Mouse (Mus musculus) urinary bladder, postnatal 36 days (tissue): ENCODE results near the gene Olfr1418.
"Not testable (repeated sequence)": the region's sequence is repeated elsewhere in the genome, so short reads cannot be mapped to it uniquely, and the experiment has no call there.

Experiments used
- DNase-seq, 2 experiments: peaks; one replicate each; pipeline ENCODE4 v3.0.0; 2022; ENCODE audit warnings: low spot score in 2 of 2, mixed read lengths in 1 of 2

The Olfr1418 gene

DNA sequence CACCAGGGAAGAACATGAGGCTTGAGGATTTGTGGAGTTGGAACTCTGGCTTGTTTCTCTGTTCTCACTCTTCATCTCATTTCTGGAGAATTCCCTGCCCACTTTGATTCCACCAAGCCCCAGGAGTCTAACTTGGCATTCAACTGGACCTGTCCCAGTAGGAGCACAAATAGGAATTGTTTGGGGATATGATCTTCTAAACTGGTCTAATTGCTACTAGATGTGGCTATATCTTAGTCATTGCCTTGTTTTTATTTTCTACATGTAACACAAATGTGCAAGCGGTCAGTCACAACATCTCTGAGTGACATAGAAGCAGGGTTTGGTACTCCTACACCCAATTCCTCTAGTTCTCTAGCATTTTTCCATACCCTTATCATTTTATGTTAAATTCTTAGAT is at the start of gene Olfr1418:
Gene Olfr1418, minus strand, starts transcription at position 101 of the 400 bp plus-strand sequence.
- no peak for DNase-seq

DNA sequence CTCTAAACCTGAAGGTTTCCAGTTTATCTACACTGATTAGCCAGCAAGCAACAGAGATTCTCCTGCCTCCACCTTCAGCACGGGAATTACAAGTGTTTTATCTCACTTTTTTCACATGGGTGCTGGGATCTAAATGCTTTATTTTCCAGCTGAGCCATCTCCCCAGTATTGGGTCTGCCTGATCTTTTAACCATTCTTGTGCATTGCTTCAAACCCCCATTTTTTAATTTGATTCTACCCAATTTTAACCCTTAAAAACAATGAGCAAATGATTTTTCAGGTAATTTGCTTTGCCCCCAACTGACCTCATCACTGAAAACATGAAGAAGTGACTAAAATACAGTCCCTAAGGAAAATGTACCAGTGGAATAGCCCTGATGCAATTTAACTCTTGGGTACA is 25.4 kb upstream of the Olfr1418 start, which contains the start of gene Olfr1420:
Gene Olfr1420, plus strand, starts transcription at position 301 of the 400 bp plus-strand sequence.
- no peak for DNase-seq

DNA sequence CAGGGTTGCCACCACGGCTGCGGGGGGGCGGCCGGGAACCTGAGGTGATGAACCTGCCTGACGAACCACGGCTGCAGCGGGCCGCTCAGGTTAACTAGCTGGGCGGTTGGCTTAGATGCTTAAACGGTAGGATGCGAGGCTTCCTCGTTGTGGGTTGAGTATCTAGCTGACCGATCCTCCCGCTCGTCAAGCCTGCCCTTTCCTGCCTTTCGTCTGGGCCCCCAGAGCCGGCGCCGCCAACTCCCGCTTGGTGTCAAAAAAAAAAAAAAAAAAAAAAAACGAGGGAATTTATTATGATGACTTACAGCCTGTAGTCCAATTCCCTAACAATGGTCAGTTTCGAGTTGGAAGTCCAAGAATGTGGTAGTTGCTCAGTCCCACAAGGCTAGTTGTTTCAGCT is 17.5 kb upstream of the Olfr1418 start:
- DNase-seq, result not testable (repeated sequence)

DNA sequence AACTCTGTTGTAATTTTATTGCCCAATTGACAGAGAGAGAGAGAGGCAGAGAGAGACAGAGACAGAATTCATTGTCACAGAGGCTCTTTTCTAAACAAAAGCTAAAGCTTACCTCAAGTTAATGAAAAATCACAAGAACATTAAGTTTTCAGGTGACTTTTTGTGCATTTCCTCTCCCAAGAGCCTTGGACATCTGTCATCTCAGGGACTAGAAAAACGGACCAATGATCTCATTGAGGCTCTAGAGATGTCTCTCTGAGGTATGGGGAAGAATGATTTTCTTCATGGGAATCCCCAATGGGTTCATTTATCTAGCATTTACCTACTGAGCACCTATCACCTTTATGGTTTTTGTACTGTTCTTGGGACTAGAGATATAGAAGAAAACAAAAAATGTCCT is 14.1 kb upstream of the Olfr1418 start, which contains the start of gene Olfr1419:
Gene Olfr1419, minus strand, starts transcription at position 101 of the 400 bp plus-strand sequence.
- no peak for DNase-seq

DNA sequence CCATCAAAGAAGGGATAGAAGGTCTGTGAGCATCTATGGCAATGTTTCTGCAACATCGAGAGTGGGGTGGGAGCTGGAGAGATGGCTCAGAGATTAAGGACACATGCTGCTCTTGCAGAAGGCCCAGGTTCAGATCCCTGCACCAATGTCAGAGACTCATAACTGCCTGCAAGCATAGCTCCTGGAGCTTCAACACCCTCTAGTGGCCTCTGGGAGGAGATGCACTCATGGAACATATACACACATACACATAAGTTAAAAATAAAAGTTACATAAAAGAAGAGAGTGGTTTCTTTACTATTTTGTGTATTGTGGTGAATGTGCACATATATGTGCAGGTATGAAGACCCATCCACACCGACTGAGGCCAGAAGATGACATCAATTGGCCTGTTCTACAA is 7.0 kb upstream of the Olfr1418 start:
- no peak for DNase-seq

DNA sequence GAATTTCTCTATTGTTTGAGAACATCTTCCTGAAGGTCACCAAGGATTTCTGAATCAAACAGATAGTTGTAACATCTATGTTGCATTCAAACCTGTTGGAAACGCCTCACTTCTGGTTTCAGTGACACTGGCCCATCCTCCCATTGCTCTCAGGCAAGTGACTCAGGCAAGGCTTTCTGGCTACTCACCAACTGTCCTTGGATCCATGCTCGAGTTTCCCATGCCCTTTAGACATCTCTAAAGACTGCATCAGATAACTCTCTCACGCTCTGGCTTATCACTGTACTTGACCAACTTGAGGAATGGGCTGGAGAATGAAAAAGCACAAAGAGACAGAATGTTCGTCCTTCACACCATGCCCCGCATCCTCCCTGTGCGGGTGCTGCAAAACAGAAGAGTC is 4.4 kb downstream of the Olfr1418 start:
- DNase-seq, result no peak

DNA sequence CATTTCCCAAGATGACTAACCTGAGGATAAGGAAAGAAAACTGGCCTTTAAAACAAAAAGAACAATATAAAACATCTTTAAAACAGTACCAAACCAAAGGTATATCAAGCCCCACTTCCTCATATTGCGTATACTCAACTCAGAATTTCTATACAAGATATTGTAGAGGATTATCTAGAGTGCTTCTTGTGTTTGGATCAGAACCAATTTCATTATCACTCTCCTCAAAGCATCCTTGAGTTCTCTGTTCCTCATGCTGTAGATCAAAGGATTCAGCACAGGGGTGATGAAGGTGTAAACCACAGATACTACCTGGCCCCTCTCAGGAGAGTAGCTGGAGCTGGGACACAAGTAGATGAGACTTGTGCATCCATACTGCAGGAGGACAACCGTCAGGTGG is 6.0 kb downstream of the Olfr1418 start:
- DNase-seq, result no peak

DNA sequence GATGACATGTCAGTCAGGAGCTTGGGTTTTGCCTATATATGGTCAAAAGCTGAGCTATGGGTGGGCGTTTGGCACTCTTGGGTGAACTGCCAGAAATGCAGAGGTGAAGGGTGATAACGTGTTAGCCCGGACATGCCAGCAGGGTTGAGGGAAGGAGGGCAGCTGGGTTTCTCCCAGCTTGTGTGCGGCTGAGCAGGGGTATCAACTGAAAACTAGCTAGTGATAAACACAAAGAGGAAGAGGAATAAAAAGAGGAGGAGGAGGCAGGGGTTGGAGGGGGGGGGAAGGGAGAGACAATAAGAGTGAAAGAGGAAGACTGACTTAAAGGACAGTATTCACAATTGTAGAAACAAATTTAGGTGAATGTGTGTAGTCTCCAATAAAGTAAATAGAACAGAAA is 8.2 kb downstream of the Olfr1418 start:
- DNase-seq, result no peak

DNA sequence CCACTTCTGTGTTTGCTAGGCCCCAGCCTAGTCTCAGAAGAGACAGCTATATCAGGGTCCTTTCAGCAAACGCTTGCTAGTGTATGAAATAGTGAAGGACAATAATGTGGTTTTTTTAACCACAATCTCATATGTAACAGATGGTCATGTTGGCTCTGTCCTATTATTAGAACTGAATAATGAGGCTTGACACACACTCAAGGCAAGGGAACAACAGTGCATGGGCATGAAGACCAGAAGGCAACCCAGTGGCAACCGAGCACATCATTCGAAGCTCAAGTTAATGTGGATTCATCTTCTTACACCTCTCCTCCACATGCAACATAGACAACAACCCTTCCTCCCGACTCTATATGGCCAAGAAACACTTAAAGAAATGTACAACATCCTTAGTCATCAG is 14.5 kb downstream of the Olfr1418 start:
- DNase-seq, result no peak

DNA sequence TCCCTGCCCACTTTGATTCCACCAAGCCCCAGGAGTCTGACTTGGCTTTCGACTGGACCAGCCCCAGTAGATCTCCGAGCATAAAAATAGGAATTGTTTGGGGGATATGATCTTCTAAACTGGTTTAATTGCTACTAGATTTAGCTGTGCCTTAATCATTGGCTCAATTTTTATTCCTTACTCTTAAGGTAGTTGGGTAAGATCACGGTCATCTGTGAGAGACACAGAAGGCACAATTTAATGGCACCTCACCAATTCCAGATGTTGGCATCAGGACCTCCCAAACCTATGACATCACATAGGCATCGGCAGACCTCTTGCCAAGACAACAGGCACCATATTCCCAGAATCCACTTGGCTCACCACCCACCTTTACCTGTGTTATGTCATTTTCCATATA is 21.7 kb downstream of the Olfr1418 start, which contains the start of gene Olfr1417:
Gene Olfr1417, minus strand, starts transcription at position 101 of the 400 bp plus-strand sequence.
- no peak for DNase-seq

DNA sequence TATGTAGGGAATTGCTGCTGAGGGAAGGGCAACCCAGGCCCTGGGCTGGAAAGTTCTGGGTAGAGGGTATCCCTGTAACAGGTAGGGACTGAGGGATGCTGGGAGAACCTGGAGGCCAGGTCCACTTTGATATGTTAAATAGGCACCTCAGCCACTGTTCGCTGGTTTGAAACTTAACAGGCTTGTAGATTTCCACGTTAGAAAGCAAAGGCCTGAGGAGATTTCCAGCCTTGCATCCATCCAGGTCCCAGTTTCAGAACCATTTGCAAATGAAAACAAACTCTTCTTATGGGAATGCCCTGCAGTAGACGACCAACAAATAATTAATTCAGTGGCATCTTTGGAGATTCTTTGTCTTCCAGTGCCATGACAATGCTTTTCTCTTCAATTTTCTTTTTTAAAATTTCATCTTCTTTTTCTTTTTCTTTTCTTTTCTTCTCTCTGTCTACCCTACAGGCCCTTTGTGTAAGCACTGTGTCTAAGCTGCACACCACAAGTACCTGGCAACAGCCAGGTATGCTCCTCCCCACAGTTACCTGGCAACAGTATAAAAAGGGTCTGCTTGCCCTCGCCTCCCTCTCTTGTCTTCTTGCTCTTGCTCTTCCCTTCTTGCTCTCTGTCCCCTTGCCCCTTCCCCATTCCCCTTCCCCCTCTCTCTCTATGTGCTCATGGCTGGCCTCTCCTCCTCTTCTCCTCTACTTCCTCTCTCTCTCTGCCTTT is 37.4 kb downstream of the Olfr1418 start:
- no peak for DNase-seq

DNA sequence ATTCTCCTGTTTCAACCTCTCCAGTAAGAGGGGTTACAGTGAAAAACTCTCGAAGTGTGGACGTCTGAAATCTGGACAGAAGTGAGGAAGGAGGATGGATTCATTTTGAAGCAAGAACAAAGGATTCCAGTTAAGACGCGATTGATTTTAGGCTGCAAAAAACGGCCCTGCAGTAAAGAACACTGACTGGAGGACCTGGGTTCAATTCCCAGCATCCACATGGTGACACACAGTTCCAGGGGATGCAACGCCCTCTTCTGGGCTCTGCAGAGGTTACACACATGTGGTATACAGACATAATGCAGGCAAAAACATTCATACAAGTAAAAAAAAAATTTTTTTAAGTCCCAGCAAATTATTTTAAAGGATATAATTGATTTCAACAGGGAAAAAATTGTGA is 40.7 kb downstream of the Olfr1418 start:
- DNase-seq, result no peak

DNA sequence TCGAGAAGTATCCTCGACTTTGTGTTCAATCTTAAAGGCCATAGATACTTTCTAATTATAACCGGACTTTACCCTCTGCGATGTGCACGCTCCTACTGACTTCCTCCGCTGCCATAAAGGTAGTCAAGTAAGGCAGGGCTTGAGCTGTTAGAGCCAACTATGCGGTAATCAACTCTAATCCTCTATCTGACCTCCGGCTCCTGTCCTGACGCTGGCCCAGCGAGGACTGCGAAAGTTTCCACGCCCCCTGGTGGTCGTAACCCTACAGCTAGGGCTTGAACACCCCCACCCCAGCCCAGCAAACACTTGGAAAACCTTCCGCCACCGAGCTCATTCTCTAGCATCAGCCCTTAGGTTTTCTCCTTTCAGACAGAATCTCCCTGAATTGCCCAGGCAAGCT is 41.1 kb downstream of the Olfr1418 start:
- DNase-seq, result peak; percentile 65 to 74

DNA sequence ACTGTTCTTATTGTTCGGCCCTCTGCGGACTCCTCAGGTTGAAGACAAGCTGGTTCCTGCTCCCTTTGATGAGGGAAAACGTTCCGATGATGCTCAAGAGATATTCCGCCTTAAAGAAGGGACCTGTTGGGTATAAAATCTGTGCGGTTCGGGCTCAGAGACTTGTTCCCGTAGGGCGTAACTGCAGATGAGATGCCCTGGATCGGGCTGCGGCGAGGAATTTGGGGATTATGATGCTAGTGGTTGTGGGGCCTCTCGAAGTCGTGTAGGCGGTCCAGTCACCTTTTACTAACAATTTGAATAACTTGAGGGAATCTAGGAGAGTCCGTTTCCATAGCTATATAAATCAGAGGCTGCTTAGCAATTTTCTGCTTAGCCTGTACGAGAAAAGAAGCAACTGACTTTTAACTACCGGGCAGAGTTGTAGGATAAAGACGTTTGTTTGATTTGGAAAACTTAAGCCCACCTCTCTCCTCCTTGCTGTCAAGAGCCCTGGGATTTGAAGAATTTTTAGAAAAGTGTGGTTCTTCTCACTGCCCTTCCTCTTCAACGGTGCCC is 41.6 kb downstream of the Olfr1418 start, which contains the start of gene Stx3:
Gene Stx3, minus strand, starts transcription at position 261 of the 558 bp plus-strand sequence.
- DNase-seq, result no peak

DNA sequence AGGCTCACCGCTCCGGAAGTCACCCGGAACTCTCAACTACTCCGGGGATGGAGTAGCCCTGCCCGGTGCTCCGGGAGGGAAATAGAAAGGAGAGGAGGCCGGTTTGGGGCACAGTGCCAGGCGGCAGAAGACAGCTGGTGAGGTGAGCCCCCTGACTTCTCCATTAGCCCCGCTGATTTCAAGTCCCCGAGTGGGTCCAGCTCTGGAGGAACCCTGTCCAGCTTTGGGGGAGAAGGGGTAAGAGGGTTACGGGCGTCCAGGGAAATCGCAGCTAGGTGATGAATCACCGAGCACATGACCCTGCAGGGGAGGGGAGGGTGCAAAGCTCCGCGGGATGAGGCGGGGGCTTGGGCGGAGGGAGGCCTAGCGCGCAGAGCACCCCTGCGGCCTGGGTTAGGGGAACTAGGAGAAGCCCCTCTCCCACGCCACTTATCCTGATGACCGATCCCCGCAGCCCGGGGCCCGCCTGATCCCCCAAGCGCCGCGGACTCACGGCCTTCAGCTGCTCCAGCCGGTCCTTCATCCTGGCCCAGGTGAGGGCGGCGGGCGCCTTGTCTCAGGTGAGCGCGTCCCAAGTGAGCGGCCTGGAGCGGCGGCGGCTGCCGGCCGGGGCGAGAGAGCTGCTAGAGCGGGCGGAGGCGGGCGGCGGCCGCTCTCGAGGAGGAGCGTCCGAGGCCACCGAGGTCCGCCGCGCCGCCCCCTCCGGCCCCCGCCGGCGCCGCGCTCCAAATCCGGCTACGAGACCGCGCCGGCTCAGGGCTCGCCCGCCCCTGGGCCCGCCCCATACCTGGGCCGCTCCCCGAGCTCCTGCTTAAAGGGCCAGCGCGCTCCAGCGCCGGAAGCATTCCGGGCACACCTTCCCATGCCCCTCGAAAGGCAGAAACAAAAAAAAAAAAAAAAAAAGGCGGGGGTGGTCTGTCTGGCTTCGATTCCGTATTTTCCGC is 42.4 kb downstream of the Olfr1418 start:
- peak; percentile 60 to 71 for DNase-seq

DNA sequence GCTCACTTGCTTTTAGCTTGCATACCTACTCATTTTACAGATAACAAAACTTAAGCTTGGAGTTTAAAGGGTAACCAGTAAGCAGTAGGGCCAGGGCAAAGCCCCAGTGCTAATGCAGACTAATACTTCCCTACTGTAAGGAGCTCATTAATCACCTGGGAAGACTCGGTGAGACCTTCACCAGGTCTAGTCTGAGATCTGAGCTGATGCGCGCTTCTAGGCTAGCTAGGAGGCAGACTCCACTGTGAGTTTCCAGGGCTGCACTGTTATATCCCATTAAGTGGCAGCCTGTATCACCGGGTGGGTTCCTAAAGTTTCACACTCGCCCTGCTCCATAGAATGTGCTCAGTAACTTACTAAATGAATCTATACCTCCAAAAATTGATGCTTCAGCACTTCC is 43.3 kb downstream of the Olfr1418 start:
- DNase-seq, result no peak

DNA sequence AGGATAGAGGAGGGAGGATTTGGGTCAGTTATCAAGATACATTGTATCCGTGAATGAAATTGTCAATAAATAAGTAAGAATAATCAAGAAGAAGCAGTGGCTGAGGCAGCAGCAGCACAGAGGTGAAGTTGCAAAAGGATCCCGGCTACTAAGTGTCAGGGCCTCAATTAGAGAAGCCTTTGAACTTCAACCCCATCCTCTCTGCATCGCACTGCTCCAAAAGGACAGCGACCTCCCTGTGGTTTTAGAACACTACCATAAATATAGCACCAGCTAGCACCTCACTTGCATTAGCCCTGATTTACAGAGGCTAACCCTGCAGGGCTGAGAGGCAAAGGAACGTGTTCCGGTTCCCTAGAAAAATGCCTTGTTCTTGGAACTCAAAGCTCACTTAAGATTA is 44.2 kb downstream of the Olfr1418 start:
- DNase-seq, result no peak

DNA sequence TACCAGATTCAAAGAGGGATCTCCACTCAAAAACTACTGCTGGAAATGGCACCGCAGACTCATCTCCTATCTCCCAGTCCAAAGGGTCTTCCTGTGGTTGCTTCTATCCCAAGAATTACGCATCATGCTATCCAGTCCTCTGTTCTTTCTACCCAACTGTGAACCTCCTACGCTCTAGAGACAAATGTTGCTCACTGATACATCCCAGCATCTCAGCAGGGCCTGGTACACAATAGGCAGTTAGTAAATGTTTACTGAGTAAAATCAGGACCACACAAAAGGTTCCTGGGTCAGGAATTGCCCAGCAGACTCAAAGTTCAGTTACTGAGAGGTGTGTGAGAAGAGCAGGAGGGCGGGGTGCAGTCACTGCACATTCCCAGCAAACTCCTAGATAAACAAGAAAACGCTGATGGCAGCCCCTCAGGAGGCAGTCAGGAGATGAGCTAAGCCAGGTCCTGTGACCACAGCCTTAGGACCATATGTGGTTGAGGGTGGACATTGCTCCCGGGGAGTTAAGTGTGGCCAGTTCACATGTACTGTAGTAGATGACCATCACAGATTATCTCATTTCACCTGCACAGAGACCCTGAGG is 46.0 kb downstream of the Olfr1418 start:
- no peak for DNase-seq

DNA sequence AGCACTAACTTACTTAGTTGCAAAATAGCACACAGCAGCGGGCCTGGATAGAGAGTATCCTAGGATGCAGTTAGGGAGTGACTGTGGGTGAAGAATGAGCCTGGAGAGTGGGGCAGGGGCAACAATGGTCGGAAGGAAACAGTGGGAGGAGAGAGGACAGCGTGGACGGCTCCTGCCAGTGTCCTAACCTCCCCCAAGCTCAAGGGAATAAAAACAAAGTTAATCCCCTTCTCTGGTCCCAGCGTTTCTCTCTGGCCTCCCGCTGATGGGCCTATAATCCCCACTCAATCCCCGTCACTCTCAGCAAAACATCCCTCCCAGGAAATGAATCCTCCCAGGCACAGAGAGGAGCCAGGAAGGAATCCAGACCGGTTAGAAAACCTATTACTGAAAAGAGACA is 47.2 kb downstream of the Olfr1418 start:
- DNase-seq, result no peak

DNA sequence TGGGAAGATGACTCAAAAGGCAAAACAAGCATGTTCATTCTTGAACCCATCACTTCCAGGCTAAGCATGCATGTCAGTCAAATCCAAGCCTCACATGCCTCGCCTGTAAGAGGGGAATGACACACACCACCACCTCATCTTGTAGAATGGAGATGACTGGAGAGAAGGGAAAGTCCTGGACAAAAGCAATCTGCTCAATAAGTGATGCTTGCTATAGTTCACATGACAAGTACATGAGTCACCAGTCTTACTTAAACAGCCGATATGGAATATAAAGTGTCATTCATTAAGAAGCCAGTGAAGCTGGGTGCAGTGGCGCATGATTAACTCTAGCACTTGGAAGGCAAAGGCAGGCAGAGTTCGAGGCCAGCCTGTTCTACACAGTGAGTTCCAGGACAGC is 47.7 kb downstream of the Olfr1418 start:
- DNase-seq, result no peak

DNA sequence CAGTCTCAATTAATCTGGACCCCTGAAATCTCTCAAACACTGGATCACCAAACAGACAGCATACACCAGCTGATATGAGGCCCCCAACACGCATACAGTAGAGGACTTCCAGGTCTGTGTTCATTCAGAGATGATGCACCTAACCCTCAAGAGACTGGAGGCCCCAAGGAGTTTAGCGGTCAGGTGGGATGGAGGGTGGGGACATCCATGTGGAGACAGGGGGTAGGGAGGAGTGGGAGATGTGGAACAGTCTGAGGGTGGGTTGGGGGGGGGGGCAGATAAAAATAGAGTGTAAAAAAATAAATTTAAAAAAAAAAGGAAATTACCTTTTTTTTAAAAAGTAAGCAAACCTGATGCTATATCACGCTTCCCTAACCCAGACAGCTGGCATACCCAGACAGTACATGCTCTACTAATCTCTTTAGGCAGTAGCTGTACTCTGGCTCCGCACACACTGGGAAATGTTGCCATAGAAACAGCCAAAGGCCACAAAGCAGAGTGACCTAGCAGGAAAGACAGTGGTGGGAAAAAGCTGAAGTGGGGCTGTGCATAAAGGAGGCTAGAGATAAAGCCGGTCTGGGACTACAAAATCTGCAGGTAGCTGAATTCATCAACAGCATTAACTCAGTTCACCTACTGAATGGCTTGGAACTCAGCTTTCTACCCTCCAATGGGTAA is 49.0 kb downstream of the Olfr1418 start:
- DNase-seq, result no peak
